Mouse (Mus musculus) embryo, embryonic 11 days (tissue): ENCODE measurements at regions not wholly inside any gene's neighbourhood (a gene's known extent, or its start where the extent isn't known, plus 50 kb on each side); places are given as distances from the start of the nearest gene placed in this dataset.
"Not testable (repeated sequence)": the region's sequence is repeated elsewhere in the genome, so short reads cannot be mapped to it uniquely, and the experiment has no call there.

Experiments used
- DNase-seq: peaks from one replicate; pipeline ENCODE4 v3.0.0-alpha.2; 2015

DNA sequence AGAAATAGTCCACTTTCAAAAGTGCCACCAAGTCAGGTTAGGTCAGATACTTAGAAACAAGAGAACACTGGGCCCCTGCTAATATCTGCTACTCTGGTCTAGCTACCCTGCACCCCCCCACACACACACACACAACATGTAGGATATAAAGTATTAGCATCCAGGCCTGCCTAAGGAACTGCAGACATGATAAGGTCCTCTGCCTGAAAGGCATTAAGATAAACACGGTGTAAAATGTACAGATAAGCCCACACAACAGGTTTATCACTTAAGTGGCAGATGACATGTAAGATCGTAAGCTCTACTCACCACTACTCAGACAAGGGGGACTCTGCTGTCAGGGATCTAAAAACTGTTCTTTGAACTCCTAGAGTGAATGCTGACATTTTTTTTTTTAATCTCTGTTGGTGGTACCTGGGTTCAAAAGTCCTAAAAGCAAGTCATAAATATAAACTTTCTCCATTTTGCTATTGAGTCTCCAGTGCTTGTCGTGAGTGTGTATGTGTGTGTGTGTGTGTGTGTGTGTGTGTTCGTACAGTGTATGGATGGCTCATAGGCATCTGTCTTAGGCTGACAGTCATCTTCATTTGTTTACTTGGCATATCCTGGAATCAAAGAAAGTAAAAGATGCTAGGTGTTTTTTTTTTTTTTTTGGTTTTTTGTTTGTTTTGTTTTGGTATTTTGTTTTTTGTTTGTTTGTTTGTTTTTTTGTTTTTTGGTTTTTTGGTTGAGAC, 52.2 kb downstream of the Gm9817 start:
- no peak for DNase-seq

DNA sequence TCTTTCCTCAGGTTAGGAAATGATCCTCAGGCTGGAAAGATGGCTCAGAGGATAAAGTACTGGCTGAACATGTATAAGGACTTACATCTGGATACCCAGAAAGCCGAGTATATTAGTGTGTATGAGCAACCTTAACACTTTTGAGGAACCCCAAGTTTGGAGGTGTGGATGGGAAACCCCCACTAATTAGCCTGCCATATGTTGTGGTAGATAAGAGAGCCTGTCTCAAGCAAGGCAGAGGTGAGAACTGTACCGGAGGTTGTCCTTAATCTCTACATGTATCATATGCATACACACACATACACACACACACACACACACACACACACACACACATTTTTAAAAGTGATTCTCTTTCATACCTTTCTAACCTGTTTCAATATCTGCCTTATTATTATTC, 62.1 kb downstream of the Gm9817 start:
- DNase-seq: no peak

DNA sequence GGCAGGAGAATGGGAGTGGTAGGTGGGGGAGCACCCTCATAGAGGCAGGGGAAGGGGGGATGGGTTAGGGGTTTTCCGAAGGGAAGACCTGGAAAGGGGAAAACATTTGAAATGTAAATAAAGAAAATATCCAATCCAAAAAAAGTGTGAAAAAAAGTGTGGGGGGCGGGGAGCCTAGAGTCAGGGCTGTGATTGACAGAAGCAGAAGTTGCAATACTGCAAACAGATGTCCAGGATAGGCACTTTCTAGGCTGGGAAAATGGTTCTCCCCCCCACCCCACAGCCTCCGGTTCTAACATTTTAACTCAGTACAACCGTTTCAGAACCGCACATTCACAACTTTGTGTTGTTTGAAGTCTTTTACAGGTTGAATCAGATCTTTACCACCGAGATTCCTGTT, 66.6 kb downstream of the Gm9817 start:
- DNase-seq: no peak

DNA sequence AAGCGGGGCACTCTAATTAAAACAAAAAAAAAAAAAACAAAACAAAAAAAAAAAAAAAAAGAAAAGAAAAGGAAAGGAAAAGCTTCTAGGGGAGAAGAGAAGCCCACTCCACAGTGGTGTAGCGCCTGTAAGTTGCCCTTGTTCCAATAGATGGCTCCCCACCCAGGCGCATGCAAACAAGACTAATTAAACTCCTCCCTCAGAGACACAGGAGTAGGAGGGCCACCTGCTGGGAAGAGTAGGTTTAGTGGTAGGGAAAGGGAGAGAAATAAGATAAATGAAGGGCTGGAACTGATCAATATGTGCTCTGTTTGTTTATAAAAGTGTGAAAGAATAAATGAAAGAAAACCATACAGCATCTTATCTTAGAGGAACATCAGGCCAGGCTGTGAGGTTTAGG, 77.7 kb downstream of the Gm9817 start:
- DNase-seq: peak; percentile 11

DNA sequence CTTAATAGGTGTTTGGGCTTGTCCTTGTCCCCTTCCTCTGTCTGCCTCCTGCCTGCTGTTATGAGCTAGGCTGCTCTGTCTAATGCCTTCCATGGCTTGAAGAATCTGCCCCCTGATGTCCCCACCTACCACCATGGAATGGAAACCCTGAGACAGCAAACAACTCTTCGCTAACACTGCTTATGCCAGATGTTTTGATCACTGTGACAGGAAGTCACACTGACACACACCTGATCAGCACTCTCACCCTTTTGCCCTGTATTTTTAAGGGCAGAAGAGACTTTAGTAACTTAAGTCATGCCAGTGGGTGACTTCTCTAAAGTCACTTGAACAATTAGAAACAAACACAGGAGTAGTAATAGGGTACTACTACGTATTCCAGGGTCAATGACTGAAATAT, 78.5 kb downstream of the Gm9817 start:
- no peak for DNase-seq

DNA sequence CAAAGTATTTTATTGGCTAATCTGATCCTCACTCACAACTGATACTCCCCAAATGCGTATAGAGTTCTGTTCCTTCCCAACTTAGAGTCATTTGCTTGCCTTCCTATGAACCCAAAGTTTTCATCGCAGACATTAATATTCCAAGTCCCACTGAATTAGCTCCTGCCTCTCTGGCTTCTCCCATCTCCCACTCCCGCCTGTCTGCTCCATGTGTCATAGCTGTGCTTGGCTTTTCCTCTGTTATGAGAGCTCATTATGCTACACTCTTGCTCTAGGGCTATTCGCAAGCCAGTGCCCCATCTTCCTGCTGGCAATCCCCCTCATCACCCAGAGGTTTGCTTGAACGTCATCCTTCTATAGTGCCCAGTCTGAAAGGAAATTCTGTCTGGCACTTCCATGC, 81.8 kb downstream of the Gm9817 start:
- no peak for DNase-seq

DNA sequence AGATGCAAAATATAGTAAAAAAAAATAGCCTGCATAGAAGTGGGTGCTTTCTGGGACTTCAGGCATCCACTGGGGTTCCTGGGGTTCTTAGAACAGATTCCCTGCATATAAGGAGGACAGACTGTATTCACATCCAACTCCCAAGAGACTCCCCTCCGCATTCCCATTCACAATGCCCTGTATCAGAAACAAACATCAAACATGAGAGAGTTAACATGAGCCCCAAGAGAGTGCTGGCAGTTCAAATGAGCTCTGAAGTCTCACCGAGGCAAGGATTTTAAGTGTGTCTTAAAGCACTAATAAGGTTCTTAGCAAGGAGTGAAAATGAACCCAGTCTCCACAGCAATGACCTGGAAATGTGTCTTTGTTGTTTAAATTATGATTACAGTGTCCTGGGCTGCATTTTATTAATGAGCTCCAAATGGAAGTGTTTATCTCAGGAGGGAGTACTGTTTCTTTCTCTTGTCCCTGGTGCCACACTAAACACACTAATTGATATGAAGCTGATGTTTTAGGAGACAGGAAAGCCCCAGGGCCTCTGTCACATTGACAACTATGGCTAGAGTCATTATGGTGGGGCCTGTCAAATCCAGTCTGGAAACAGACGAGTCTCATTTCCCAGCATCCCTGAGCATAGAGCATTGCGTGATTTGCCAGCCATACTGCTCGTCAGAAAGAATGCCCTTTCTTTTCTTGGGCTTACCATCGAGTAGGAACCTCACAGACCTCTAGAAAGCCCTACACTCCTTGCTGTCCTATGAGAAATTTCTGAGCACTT, 85.7 kb downstream of the Gm9817 start:
- no peak for DNase-seq

DNA sequence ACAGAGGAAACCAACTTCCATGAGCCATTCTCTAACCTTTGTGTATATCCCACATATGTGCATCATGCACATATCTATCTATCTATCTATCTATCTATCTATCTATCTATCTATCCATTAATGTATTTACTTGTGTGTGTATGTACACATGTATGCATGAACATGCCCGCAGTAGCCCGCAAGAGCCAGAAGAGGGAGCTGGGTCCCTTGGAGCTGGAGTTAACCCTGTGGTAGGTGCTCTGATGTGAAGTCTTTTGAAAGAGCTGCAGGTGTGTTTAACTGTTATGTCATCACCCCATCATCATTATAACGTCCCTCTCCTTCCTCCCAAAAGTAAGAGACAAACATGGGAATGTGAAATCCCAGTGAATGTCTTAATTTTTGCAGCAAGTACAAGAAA, 86.7 kb downstream of the Gm9817 start:
- DNase-seq: no peak

DNA sequence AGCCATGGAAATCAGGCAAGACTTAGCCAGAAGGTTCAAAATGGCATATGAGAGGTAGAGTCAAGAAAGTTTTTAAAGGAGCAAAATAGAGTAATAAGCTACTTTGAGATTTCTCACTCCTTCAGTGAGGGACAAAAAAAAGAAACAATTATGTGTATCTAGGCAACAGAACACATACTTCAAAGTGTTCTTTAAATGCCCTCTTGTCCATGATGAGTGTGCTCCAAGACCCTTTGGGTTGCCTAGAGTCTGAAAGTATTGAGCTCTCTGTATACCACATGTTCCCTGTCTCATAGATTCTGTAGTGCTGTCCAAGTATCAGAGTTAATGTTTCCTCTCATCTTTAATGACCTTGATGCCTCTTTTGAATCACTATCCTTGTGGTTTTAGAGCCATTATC, 91.2 kb downstream of the Gm9817 start:
- DNase-seq: no peak

DNA sequence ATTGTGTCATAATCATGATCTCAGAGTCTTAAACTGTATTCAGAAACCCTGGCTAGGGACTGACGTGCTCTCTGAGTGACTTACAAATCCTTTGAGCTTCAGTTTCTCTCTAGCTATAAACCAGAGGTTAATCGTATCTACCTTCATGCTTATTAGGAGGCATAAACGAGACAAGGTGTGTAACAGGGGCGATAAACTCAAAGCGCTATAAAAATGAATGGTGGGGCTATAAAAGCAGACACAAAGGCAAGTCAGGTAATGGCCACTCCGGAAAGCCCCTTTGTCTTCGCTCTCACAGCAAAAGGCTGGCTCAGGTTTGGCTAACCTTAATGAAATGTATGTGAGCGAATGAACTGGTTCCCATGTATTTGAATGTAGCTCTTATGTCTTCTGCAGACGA, 94.6 kb downstream of the Gm9817 start:
- DNase-seq: no peak

DNA sequence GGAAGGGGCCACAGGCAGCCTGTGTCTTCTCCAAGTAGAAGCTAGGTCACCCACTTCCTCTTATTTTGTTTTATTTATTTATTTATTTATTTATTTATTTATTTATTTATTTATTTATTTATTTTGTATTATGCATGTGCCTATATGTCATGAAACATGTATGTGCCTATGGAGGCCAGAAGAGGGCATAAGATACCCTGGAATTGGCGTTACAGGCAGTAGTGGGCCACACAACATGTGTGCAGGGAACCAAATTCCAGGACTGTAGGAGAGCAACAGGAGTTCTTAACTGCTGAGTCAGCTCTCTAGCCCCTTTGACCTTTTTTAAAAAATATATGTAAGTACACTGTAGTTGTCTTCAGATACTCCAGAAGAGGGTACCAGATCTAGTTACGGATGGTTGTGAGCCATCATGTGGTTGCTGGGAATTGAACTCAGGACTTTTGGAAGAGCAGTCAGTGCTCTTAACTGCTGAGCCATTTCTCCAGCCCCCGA, 97.3 kb downstream of the Gm9817 start:
- DNase-seq: not testable (repeated sequence)

DNA sequence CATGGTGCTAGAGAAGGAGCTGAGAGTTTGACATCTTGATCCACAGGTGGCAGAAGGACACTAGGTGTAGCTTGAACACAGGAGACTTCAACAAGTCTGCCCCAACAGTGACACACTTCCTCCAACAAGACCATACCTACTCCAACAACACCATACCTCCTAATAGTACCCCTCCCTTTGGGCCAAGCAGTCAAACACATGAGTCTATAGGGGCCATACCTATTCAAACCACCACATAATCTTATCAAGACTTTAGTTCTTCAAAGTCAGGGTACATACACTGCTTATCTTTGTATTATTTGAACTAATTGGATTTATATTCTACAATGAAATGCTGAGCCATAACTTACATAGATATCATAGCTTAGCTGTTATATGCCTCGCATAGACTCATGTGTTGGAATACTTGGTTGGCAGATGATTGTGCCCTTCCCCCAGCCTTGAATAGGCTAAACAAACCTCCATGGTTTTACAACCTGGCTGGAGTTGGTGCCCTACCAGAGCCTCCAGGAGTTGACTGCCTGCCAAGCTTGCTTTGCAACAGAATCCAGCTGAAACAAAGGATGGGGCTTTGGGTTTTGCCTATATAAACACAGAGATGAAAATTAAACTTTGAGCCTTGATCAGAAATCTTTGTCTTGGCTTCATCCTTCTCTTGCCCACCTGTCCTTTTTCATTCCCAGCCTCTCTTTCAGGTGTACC, 103.2 kb downstream of the Gm9817 start:
- DNase-seq: no peak

DNA sequence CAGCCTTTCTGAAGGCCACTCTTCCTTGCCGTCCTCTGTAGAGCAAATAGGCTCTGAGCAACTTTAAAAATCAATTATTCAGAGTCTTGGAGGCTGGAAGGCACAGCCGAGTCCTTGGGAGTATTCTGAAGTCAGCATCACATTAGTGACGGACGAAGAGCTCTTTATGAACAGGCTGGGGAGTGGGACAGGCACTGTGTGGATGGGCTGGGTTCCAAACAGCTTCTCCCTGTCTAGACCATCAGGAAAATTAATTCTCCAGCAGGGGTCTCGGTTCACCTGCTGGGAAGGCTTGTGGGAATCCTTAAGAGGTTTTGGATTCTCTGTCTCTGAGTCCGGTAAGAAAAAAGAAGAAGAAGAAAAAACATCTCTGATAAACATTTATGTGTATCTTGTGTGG, 110.9 kb downstream of the Gm9817 start:
- DNase-seq: no peak

DNA sequence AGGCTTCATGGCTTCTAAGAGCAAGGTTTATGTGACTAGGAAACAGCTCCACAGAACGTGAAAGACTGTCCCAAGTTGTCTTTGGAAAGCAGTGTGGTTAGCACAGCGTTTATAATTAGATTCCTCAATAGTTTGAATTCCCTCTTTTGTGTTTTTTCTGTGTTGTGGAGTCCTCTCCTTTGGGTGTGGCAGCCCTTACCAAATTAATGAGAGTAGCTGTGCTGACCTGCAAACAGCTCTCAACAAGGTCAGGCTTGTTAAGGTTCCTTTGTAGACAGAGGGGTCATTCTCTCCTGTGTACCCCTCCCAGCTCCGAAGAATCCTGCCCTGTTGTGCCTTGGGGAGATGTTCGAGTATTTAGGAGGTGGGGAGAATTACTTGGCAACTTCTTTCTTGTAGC, 111.7 kb downstream of the Gm9817 start:
- DNase-seq: no peak

DNA sequence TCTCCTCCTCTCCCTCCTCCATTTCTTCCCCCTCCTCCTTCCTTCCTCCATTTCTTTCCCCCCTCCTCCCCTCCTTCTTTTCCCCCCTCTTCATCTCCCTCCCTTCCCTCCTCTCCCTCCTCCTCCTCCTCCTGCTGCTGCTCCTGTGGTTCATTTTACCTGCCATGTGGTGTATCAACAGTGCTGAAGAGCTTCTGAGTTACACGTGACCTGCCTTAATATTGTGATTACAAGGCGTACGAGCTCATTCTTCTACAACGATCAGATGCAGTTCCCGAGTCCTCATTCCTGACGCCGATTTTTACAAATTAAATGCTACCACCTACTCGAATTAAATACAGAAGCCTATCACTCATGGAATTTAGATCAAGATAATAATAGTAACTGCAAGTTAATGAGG, 113.6 kb downstream of the Gm9817 start:
- no peak for DNase-seq

DNA sequence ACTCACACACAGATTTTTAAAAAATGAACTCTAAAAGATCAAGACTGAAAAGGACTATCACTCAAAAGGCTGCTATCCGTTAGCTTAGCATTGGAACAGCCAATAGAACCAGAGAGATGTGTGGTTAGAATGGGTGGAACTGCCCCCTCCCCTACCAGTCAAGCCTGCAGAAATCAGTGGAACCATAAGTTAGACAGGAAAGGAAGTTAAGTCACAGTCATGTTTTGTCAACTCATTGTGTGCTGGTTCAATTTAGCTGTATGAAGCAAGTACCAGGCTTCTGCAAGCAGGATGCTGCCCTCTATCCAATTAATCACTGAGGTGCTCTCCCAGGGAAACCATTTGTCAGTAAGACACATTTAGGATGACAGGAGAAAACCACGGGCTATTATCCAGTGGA, 117.1 kb downstream of the Gm9817 start:
- no peak for DNase-seq

DNA sequence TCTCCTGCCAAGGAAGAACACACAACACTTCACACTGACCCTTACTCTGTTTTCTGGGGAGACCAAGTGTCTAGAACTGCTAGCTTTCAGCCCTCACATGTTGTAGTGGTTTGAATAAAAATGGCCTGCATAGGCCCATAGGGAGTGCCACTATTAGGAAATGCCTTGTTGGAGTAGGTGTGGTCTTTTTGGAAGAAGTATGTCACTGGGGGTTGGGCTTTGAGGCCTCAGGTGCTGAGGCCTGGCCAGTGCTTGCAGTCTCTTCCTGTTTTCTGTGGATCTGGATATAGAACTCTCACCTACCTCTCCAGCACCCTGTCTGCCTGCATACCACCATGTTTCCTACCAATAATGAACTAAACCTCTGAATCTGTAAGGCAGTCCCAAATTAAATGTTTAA, 117.9 kb downstream of the Gm9817 start:
- no peak for DNase-seq

DNA sequence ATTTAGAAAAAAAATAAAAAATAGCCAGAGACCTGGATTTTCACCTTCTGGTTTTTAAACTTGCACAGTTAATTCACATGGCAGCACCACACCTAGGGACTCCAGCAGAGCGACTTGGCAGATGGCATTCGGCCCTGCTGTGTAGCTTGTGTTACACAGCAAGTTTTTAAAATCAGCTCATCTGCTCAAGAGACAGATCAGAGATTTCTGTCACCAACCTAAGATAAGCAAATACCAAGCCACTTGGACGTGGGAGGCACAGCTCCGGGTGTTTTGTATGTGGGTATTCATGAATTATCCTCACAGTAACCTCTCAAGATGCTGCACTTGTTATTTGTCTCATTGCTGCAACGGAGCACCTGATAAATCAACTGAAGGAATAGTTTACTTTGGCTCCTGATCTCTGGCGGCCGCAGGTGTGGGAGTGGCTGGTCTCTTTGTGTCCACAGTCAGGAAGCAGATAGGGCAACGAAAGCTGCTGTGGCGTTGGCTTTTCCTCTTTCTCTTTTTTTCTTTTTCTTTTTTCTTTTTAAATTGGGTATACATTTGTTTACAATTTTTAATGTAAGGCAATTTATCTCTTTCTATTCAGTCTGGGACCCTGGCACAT, 122.1 kb downstream of the Gm9817 start:
- no peak for DNase-seq

DNA sequence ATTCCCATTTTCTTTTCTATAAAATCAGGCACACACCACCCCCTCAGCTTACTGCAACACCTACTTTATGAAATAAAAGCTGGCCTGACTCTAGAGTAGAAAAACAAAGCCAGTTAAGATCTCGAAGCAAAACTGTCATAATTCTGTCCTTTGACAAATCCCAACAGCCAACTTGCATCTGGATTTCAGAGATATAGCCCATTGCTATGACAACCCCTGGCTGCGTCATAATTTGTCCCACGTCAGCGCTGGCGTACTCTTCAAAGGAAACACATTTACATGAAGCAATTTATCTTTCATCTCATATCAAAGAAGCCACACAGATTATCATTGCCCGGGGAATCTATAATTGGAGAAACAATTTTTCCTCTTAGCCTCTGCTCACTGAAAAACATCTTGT, 126.4 kb downstream of the Gm9817 start:
- DNase-seq: no peak

DNA sequence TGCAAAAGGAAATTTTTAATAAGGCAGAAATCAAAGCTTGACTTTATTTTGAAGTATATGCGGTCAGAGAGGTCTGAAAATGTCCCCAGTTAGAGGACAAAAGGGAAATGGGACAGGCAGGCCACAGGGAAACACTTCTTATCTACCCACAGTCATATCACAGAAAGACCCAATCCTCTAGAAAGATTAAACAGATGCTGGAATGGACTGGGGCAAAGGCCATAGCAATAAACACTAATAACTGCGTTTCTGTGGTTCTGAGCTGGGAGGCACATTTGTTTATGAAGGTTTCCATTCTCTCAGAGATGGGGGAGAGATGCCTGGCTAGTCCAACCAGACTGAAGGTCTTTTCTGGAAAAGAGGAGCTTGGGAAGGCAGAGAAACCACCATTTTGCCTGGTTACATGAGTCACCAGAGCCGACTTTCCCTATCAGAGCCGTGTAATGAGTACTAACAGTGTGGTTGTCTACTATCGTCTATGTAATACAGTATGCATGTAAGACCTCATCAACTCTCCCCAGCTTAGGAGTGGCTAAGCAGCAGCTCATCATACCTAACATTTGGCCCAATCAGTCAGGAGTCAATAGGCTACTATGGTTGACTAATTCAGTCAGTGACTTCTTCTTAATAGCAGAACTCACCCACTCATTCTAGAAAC, 130.2 kb downstream of the Gm9817 start:
- no peak for DNase-seq

DNA sequence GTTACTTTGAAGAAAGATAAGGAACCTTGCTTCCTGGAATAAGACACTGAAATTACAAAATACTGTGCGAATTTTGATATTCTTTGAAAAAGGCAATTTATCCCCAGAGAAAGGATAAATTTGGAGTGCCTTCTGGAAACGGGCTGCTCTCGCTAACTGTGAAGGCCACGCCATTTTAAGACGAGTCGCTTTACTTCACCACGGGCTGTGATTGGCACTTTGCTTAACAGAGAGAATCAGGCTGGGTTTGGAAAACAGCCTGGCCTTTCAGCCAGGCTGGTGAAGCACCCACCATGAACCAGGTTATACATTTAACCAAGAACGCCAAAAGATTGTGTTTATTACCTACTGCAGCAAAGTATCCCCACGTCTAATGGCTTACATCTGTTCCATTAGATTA, 132.7 kb downstream of the Gm9817 start:
- DNase-seq: no peak

DNA sequence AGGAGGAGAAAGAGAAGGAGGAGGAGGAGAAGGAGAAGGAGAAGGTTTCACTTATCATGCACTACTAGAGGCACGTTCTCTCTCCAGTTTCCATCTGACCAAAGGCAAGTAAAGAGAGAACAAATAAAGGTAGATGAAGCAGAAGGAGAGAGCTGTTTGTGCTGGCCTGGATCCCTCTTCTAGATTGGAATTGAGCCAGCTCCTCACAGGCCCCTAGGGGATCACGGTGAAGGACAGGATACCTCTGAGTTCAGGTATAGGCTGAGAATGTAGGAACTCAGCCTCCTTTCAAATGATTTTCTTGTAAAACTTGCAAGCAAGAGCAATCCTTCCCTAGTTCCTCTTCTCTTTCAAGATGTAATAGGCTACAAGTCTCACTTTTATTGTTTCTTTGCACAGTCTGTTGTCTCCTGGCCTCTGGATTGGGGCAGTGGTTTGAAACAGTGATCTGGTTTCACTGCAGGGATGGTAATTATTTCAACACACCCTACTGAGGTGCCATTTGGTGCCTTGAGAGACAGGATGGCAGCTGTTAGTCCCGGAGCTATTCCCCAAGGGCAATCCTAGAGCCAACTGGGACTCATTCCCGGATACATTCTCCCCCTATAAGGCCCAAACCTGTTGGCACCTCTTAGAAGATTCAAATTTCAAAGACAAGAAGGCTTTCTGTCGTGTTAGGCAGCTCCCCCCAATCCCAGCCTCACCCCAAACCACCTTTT, 134.8 kb downstream of the Gm9817 start:
- no peak for DNase-seq
